Mouse (Mus musculus) cortical plate, adult 2 months (tissue): ENCODE results near the gene Sgsm3.

Experiments
- CTCF ChIP-seq: fragments of 200-500 bp; IDR thresholded peaks from 2 replicates; pipeline ENCODE4 v1.5.1; 2011; ENCODE audit warnings: mild to moderate bottlenecking, control low read depth, low read length; ENCODE audit not compliant: insufficient read depth; ENCODE audit errors: extremely low read depth
- POLR2A ChIP-seq: fragments of 200-500 bp; IDR thresholded peaks from 2 replicates; pipeline ENCODE4 v1.6.1; 2011; ENCODE audit warnings: mild to moderate bottlenecking, low read length, control low read depth; ENCODE audit not compliant: insufficient read depth; ENCODE audit errors: extremely low read depth

DNA sequence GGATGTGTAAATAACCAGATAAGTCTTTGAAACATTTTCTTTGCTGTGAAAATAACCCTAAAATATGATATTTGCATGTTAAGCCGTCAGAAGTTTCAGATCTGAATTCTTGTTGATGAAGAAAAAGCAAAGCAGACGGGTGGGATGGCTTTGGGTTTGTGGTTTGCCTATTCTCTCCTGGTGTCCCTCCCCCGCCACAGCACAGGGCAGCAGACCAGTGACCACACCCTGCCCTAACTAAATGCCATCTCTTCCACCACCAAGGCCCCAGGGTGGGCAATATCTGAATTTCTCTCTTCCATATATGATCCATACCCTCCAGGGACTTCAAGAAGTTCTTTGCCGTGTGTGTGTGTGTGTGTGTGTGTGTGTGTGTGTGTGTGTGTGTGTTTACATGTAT, 39.0 kb upstream of the Sgsm3 start:
- TF ChIP-seq CTCF, result no peak
- no peak for TF ChIP-seq POLR2A
